Mouse (Mus musculus) gastrocnemius, adult 18-20 months (tissue): Measurements from ENCODE around the gene Hunk. TPM values are rescaled to one million over a fixed set of nuclear protein-coding genes. Genes with fewer than 3 reads are reported as not detected.
A peak's percentile ranks its signal among the peaks of the same experiment; 100 is the strongest.

Experiments used
- DNase-seq: peaks from one replicate; pipeline ENCODE4 v3.0.0; 2021; ENCODE audit warnings: low spot score
- total RNA-seq, 2 experiments: library from RNA; stranded (reverse); gene quantifications; 2 replicates each; pipeline ENCODE4 v1.2.3; 2021

Hunk gene
- total RNA-seq, 2 experiments from 2014 or later: 0.17 to 0.32 TPM

DNA sequence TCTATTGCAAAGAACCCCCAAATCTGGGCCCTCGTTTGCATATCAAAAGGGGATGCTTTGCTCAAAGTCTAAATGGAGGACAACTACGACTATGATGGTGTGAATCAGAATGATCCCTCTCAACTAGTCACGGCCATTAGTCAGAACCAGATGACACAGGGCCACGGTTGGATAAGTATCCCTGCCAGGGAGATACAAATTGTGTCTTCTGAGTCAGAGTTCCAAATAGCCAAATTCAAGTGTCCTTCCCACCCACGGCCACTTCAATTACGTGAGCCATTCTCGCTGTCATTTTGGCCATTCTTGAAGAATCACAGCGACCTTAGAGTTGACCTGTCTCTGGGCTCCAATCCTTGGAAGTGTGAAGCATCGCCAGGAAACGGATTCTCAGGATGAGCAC lies 119.4 kb downstream of the Hunk start:
- DNase-seq: no peak

DNA sequence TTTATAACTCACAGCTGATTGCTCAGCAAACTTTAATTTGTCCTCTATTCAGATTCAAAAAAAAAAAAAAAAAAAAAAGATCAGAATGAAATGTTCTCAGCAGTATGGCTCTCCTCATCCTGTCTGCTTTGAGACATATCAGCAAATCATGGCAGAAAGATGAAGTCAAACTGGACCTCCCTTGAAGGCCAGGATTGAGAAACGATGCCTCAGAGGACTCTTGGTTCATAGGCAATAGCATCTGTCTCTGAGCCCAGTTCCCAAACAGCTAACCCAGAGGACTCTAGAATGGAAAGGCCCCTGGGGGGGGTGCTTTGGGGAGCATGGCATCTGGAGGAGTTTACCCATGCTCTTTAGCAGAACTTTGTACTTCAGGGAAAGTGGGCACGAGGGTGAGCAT lies 119.9 kb downstream of the Hunk start:
- no peak for DNase-seq

- DNase-seq: peak; percentile 60
These were observed 125.9 kb downstream of the Hunk start for GRCm38 (mm10) chr16:90511551-90512296.

DNA sequence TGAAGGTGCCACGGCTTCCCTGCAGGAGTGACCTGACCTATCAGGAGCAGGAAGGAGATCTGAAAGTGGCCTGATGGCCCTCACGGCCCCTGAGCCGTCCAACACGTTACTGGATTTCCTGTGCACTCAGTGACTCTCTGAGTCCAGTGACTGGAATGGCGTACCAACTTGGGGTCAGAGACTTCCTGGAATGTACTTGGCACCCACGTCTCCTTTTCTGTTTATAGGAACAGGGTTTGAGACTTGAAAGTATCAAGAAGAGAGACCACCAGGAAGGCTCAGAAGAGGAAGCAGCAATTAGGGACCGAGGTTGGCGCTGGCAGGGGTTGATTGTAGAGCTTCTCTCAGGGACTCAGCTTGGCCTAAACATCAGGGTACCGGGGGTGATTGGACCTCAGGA lies 131.2 kb downstream of the Hunk start:
- DNase-seq: no peak

- DNase-seq: no peak
These were observed 132.4 kb downstream of the Hunk start for GRCm38 (mm10) chr16:90518232-90518631.

- DNase-seq: no peak
These were observed 133.0 kb downstream of the Hunk start for GRCm38 (mm10) chr16:90518732-90519295.

DNA sequence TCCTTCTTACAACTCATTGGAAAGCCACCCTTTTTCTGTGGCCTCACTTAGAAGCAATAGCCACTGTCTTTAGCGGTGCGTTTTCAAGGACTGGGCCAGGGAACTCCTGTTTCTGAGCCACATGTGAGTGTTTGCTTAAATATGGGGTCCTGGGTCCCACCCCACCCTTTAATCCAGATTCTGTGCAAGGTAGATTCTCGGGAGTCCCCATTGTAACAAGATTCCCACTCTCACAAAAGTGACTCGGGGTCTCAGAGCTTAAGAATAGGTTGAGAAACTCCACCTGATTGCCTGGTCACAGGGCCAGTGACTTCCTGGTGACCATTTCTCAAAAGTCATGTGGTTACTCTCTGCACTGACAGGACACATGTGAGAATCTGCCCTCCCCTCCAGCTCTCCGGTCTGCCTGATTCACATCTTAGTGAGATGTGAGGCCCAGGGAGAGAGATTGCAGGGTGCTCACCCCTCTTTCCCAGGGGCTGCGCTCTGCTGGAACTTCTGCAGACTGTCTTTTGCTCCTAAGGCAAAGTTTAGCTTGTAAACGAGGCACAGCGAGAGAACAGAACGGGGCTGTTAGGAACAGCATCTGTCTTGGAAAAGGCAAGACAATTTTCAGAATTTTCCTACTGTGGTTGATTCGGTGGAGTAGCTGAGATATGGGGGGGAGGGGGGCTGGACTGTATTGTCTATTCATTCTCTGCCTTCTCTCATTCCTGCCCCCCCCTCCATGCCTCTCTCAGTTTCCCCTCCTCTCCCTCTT lies 135.6 kb downstream of the Hunk start:
- DNase-seq: no peak

- DNase-seq: no peak
These were observed 136.1 kb downstream of the Hunk start for GRCm38 (mm10) chr16:90521951-90522255.

DNA sequence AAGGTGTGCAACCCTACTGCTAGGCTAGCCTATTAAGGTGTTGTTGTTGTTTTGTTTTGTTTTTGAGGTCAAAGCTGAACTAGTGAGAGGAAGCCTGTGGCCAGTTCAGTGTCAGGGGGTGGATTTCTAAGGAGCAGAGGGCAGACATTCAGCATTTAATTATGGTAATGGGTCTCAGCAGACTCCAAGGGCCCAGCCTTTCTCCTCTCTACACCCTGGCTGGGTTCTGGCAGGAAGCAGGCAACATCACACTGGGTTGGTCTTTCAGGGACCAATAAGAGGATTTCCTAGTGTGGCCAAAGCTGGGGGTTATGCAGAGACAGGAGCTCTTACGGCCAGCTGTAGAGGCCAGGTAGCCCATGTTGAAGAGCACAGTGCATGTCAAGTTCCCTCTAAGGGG lies 136.8 kb downstream of the Hunk start:
- DNase-seq: no peak

DNA sequence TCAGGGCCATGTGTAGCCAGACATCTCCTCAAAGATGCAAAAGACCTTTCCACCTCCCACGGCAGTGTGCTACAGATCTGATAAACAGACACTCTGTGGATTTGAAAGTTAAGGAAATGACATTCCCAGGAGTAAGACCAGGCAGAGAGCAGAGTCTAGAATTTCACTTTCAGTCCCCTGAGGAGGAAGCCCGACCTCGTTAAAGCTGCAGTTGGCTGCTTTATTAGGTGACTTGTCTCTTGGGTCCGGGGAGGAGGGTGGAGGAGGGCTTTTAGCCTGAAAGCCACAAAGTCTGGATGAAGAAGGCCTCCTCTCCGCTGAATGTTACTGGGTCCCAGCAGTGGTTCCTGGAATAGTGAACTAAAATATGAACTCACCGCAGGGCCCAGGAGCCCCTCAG lies 137.6 kb downstream of the Hunk start:
- peak; percentile 18 for DNase-seq

- no peak for DNase-seq
These were observed 138.1 kb downstream of the Hunk start for GRCm38 (mm10) chr16:90523894-90524293.

- DNase-seq: no peak
These were observed 138.6 kb downstream of the Hunk start for GRCm38 (mm10) chr16:90524393-90524792.

DNA sequence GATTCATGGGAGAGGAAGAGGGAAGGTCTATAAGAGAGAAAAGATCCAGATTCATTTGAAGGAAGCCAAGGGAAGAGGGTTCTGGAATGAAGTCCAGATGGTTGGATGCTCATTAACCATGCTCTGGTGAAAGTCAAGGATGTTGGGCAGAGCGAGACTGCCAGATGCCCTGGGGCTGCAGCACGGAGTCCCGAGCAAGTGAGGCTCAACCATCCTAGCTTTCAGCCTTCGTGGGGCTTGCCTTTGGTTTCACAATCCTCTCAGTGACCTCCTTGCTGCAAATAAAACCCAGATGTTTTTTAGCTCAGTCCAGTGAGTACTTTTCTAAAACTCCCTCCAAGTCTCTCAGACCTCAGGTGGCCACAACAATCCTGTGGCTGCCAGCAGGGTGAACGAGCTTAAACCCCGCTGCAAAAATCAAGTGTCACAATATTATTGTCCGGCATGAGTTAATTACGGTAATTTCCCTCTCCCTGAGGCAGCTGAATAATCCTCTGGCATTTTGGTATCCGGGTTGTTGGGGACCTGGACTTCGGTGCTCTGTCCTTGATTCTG lies 147.4 kb downstream of the Hunk start:
- DNase-seq: peak; percentile 15

GRCm38 (mm10) chr16:90534591-90534990 lies 148.8 kb downstream of the Hunk start:
- no peak for DNase-seq

DNA sequence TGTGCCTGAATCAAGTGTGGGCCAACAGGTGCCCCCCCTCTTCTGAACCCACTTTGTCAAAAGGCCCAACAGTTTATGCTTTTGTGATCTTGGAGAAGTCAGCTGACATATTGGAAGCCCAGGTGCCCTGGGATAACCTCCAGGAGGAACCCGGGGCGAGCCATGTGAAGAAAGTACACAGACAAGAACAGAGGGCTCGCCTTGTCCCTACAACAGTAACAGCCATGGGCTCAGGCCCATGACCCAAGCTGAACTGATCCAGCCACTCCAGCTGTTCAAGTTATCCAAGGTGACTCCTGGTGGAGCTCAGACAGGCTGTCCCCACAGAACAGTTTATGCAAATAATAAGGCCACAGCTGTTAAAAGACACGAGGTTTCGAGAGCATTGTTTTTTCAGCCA lies 153.1 kb downstream of the Hunk start:
- DNase-seq: peak; percentile 42

GRCm38 (mm10) chr16:90541191-90541590 lies 155.4 kb downstream of the Hunk start:
- no peak for DNase-seq

- no peak for DNase-seq
These were observed 156.6 kb downstream of the Hunk start for GRCm38 (mm10) chr16:90542383-90542782.

DNA sequence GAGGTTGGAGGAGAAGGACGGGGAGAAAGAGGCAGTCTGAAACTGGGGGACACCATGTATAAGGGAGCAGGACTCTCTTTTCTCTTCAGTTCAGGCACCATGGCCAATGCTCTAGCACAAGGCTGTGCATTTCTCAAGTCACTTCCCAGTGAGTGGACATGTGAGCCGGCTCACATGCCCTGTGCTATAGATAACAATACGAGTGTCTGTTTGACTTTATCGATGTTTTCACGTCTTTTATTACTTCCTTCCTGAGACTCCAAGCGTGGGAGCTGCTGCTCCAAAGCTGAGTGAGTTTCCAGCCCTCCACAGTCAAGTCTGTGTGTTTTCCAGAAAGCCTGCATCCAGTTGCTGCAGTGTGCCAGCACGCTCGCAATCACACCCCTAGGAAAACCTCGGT lies 158.4 kb downstream of the Hunk start:
- DNase-seq: no peak

GRCm38 (mm10) chr16:90545509-90545908 lies 159.7 kb downstream of the Hunk start:
- no peak for DNase-seq

GRCm38 (mm10) chr16:90546591-90546990 lies 160.8 kb downstream of the Hunk start:
- no peak for DNase-seq

DNA sequence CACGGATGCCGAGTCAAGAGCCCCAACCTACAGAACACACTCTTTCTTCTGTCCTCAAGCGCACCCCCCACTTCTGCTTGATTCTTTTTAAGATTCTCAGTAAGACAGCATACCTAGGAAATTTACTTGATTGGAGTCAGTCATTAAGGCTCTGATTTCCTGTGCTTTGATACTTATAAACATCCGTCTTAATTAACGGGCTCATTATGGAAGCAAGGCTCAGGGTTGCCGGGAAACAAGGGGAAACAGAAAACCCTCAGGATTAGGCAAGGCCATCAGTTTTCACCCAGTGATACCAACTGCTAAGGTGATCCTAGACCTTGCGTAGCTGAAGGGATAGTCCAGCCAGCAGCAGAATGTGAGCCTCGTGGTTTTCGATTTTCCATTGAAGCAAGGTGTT lies 162.2 kb downstream of the Hunk start:
- DNase-seq: no peak
